Mouse (Mus musculus): ENCODE results near the gene Rab5b. TPM values are rescaled to one million over a fixed set of nuclear protein-coding genes. Genes with fewer than 3 reads are reported as not detected.

Gene Rab5b
- total RNA-seq, 2 experiments from 2014 or later: 120 to 121 TPM

- intact Hi-C loops (cut with DNase I): no loop called here
- DNase-seq (ENCODE audit: extremely low spot score in 1 of 2, low spot score in 2 of 2): no peak
Measured at GRCm38 (mm10) chr10:128702328-128703007, 6.4 kb upstream of the Rab5b start.

DNA sequence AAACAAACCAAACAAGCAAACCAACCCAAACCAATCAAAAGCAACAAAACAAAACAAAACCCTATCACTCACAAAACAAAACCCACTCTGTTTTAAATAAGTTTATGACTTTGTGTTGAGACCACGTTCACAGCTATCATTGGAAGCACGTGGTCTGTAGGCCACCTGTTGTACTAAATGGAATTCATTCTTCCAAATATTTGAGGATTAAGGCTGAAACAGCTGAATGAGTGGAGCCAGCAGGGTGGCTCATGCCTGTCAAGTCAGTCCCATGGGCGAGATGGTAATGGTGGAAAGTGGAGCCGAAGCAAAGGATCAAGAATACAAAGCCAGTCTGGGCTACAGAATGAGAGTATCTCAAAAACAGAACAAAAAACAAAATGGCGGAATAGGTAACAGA, 4.6 kb upstream of the Rab5b start:
- intact Hi-C loops (cut with DNase I): no loop called here
- no peak for DNase-seq (ENCODE audit: extremely low spot score in 1 of 2, low spot score in 2 of 2)

GRCm38 (mm10) chr10:128699611-128700010, 3.5 kb upstream of the Rab5b start:
- intact Hi-C loops (cut with DNase I): no loop called here
- DNase-seq (ENCODE audit: extremely low spot score in 1 of 2, low spot score in 2 of 2): no peak

DNA sequence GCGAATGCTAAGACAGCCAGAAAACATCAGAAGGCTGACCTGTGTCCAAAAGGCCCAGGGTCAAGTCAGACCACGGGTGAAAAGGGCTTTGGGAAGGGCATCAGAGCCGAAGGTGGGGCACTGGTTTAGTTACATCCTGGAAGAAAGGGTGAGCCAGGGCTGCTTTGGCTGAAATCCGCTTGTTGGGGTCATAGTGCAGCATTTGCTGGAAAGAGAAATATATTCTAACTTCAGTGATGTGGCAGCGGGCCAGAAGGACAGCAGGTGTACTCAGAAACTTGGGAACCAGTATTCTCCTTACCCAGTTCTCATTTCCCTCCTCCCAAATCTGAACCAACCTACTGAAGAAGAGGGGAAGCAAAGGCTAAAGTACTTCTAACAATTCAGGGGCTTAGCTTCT, 2.9 kb upstream of the Rab5b start:
- peak in 1 of 2 experiments; percentile 48 for DNase-seq (ENCODE audit: extremely low spot score in 1 of 2, low spot score in 2 of 2)
- intact Hi-C loops (cut with DNase I): no loop called here

GRCm38 (mm10) chr10:128697072-128697725, 1.1 kb upstream of the Rab5b start:
- DNase-seq (ENCODE audit: extremely low spot score in 1 of 2, low spot score in 2 of 2): no peak
- intact Hi-C loops (cut with DNase I): no loop called here

GRCm38 (mm10) chr10:128695411-128695991, 563 bp downstream of the Rab5b start:
- DNase-seq (ENCODE audit: extremely low spot score in 1 of 2, low spot score in 2 of 2): no peak
- intact Hi-C loops (cut with DNase I): no loop called here

- no peak for DNase-seq (ENCODE audit: extremely low spot score in 1 of 2, low spot score in 2 of 2)
- intact Hi-C loops (cut with DNase I): loop anchor here (5.0 kb wide), 3 partner anchors 47 to 167 kb away; partner anchors contain the start of genes Pa2g4 and Rps26
Measured at GRCm38 (mm10) chr10:128674469-128675008, 21.5 kb downstream of the Rab5b start.

- intact Hi-C loops (cut with DNase I): loop anchor here (5.0 kb wide), 3 partner anchors 47 to 167 kb away; partner anchors contain the start of genes Pa2g4 and Rps26
- DNase-seq (ENCODE audit: extremely low spot score in 1 of 2, low spot score in 2 of 2): peak; percentile 74 to 91
Measured at GRCm38 (mm10) chr10:128673763-128674468, 22.1 kb downstream of the Rab5b start, which contains the start of gene Suox. Gene Suox (minus strand): TSS chr10:128674073.

DNA sequence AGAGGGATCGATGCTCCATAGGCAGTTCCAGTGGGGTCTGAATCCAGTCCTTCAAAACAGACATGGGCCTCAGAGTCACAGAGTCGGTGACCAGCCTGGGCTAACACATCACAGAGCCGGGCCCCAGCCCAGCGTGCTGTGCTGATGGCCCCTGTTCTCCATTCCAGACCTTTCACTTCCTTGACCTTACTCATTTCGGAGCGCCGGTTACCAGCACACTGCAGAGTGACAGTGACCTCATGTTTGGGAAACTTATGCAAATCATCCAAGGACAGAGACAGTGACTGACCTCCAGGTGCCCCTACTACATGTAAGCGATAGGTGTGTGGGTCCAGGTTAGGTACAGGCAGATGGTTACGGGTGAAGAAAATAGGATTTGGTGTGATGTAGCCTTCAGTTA, 24.9 kb downstream of the Rab5b start:
- intact Hi-C loops (cut with DNase I): loop anchor here (5.0 kb wide), 3 partner anchors 44 to 164 kb away; partner anchors contain the start of genes Pa2g4 and Rps26
- DNase-seq (ENCODE audit: extremely low spot score in 1 of 2, low spot score in 2 of 2): no peak

DNA sequence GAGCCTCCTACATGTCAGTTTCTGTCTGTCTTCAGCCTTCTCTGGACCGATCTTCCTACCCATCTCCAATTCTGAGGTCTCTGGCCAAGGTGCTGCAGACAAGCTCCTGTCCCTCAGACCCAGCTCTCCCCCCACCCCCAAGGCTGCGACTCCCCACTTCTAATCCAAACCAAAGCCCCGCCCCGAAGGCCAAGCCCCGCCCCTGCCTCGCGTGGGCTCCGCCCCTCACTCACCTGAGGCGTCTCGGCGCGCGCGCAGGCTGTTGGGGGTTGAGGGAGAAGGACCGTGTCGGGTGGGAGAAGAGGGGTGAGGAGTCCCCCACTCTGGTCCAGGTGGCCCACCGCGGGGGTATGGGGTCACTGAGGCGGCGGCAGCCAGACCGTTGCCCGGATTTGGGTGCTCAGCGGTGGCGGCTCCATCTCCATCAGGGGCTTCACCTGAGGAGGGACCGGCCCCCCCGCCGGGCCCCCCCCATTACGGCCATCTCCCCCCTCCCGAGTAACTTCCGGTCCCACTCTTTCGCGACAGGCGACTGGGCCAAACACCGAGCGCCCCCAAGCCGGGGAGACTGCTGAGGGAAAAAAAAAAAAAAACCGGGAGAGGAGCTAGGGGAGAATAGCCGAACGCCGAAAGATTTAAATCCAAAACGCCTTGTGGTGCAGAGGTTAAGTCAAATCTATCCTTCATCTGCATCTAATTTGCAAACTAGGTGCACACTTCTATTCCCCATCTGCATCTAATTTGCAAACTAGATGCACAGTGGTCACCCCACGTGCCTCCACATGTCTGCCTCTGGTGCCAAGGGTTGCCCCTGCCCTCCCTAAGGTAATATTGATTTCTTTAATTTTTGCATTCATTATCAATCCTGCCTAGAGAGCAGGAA, 27.0 kb downstream of the Rab5b start:
- intact Hi-C loops (cut with DNase I): no loop called here
- DNase-seq (ENCODE audit: extremely low spot score in 1 of 2, low spot score in 2 of 2): peak; percentile 24 to 77

DNA sequence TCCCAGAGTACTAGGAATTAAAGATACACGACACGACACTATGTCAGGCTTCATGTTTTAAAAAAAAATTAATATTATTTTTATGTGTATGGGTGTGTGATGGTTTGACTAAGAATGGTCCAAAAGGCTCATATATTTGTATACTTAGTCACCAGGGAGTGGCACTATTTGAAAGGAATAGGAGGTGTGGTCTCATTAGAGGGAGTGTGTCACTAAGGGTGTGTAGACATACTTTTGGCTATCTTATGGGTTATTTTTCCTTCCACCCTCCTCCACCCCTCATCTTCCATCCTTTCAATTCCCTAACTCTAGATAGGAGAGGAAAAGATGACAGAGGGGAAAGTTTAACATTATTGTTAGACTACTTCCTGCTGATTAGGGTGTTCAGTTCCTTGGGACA, 30.3 kb downstream of the Rab5b start:
- DNase-seq (ENCODE audit: extremely low spot score in 1 of 2, low spot score in 2 of 2): no peak
- intact Hi-C loops (cut with DNase I): no loop called here

- intact Hi-C loops (cut with DNase I): no loop called here
Measured at GRCm38 (mm10) chr10:128665307-128665706, 30.8 kb downstream of the Rab5b start.

DNA sequence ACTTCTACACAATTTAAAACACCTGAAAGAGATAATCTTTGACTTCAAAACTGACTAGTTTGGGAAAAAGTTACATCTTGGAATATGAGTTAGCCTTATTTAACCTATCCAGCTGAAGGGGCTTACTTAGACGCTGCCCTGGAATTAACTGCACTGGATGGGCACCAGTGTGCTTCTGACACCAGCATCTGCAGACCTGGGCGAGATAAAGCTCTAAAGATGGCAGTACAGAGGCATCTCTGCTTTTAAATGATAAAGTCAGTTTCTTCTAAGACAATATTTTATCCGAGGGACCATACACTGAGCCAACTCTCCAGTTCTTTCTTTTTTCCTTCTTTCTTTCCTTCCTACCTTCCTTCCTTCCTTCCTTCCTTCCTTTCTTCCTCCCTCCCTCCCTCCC, 31.3 kb downstream of the Rab5b start:
- intact Hi-C loops (cut with DNase I): no loop called here
- no peak for DNase-seq (ENCODE audit: extremely low spot score in 1 of 2, low spot score in 2 of 2)

More at GRCm38 (mm10) chr10:128665307-128665706, 30.8 kb downstream of the Rab5b start:
- DNase-seq (ENCODE audit: extremely low spot score in 1 of 2, low spot score in 2 of 2): no peak

DNA sequence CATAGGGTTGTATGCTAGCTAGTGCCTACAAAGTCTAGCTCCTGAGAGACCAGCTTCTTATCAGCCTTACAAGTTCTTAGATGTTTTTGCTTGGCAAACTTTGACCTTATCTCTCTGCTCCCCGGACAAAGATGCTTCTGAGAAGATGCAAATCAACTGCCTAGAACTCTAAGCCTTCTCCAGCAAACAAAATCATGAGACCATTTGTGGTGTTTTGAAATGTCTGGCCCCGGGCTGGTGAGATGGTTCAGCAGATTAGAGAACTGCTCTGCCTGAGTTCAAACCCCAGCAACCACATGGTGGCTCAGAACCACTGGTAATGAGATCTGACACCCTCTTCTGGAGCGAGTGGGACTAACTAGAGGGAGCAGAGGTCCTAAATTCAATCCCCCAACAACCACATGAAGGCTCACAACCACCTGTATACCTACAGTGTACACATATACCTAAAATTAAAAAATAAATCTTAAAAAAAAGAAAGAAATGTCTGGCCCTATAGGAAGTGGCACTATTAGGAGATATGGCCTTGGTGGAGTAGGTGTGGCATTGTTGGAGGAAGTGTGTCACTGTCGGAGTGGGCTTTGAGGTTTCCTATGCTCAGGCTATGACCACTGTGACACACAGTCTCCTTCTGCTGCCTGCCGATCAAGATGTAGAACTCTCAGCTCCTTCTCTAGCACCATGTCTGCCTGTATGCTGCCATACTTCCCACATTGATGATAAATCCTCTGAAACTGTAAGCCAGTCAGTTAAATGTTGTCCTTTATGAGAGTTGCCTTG, 32.4 kb downstream of the Rab5b start:
- no peak for DNase-seq (ENCODE audit: extremely low spot score in 1 of 2, low spot score in 2 of 2)
- intact Hi-C loops (cut with DNase I): no loop called here

- intact Hi-C loops (cut with DNase I): no loop called here
- DNase-seq (ENCODE audit: extremely low spot score in 1 of 2, low spot score in 2 of 2): no peak
Measured at GRCm38 (mm10) chr10:128662465-128662864, 33.6 kb downstream of the Rab5b start.

GRCm38 (mm10) chr10:128659490-128659889, 36.6 kb downstream of the Rab5b start:
- intact Hi-C loops (cut with DNase I): no loop called here
- no peak for DNase-seq (ENCODE audit: extremely low spot score in 1 of 2, low spot score in 2 of 2)

DNA sequence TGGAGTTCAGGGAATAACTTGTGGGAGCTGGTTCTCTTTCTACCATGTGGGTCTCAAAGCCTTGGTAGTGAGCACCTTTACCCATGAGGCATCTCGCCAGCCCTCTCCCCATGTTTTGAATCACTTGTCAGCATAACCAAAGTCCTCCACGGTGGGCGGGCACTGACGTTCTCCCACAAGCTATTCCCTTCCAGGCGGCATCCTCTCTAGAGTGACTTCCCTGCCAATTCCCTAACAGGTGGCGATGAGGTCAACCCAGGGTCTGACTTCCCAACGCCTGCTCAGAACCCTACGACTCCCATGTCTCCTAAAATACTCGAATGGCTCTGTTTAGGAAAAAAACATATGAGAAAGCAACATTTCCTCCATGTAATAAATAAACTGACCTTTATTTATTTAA, 38.2 kb downstream of the Rab5b start:
- intact Hi-C loops (cut with DNase I): no loop called here
- DNase-seq (ENCODE audit: extremely low spot score in 1 of 2, low spot score in 2 of 2): no peak

All from left cerebral cortex, postnatal 10 days (tissue).